Mouse (Mus musculus): Measurements from ENCODE around the gene Irx1. TPM values are rescaled to one million over a fixed set of nuclear protein-coding genes. Genes with fewer than 3 reads are reported as not detected.

The Irx1 gene
- polyA plus RNA-seq, 1 experiment from 2014 or later = 0.84 TPM

GRCm38 (mm10) chr13:71960277-71960672 lies 3.2 kb downstream of the Irx1 start:
- no peak for TF ChIP-seq EP300 (optimal IDR thresholded peaks at IDR 0.05)
- TF ChIP-seq CTCF (IDR thresholded peaks at IDR 0.05; ENCODE audit: low read depth) = no peak
- H3K9ac ChIP-seq (ENCODE audit: low read length) = no peak overlapping the region
- H3K4me1 ChIP-seq (replicated peaks; ENCODE audit: control insufficient read depth, insufficient read depth) = no peaks in the 10 kb centered on the region
- peaks cover 39% of the 10 kb centered on the region; the same call in 1 of the 2 replicates for H3K27me3 ChIP-seq (ENCODE audit: control insufficient read depth, insufficient read depth, low read length)
- peak overlapping the region; percentile 35 for H3K4me2 ChIP-seq (replicated peaks; ENCODE audit: low read depth)
- H3K9me3 ChIP-seq (ENCODE audit: control insufficient read depth, low read length) = no peaks in the 10 kb centered on the region
- ATAC-seq (ENCODE audit: low FRiP score, low TSS enrichment) (no peak), DNase-seq (ENCODE audit: low spot score) (no peak)
- 11% methylated on average over 9 of the region's 9 CpGs for WGBS
- no peaks in the 10 kb centered on the region for H3K36me3 ChIP-seq (ENCODE audit: control insufficient read depth, insufficient read depth, low read length)
- no peak overlapping the region for H3K27ac ChIP-seq (replicated peaks)
- H3K4me3 ChIP-seq (ENCODE audit: low read depth, low read length) = 0 out of 2 replicates have a peak overlapping the region, but pooled peaks have one; percentile 6

DNA sequence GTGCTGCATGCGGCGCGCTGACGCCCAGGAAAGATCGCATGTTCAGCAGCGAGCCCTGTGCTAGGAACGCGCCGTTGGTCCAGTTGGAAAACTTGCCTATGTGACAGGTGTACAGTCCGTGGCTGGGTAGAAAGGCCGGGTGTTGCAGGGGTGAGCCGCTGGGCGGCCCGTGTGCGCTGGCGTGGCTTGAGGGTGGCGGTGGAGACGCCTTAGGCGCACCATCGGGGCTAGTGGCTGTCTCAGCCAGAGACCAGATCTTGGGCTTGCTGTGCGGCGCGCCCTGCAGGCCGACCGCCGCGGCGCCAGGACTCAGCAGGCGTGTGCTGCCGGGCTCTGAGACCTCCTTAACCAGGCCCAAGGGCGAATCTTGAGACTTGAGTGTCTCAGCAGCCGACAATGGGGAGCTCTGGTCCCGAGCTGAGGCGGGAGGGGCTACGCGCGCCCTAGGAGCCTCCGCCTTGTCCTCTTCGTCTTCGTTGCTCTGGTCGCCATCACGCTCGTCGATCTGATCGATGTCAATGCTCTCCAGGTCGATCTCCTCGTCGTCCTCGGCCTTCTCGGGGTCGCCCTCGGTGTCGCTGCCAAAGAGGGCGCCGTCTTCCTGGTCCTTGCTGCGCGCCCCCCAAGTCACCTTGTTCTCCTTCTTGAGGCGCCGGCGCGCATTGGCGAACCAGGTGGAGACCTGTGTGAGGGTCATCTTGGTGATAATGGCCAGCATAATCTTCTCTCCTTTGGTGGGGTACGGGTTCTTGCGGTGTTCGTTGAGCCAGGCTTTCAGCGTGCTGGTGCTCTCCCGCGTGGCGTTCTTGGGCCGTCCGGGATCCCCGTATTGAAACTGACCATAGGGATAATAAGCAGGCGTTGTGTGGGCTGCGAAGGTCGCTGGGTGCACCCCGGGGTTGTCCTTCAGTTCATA lies 3.9 kb downstream of the Irx1 start:
- Histone ChIP-seq H3K4me1 (replicated peaks; ENCODE audit: control insufficient read depth, insufficient read depth) (no peaks in the 10 kb centered on the region), H3K27me3 (ENCODE audit: control insufficient read depth, insufficient read depth, low read length) (peaks cover 37% of the 10 kb centered on the region; the same call in 1 of the 2 replicates), H3K9me3 (ENCODE audit: control insufficient read depth, low read length) (no peaks in the 10 kb centered on the region), H3K36me3 (ENCODE audit: control insufficient read depth, insufficient read depth, low read length) (no peaks in the 10 kb centered on the region), H3K9ac (ENCODE audit: low read length) (no peak overlapping the region), H3K4me2 (replicated peaks; ENCODE audit: low read depth) (peak overlapping the region; percentile 35), H3K27ac (replicated peaks) (no peak overlapping the region), H3K4me3 (ENCODE audit: low read depth, low read length) (0 out of 2 replicates have a peak overlapping the region, but pooled peaks have one; percentile 8)
- ATAC-seq (ENCODE audit: low FRiP score, low TSS enrichment) = peak; percentile 57
- TF ChIP-seq CTCF (IDR thresholded peaks at IDR 0.05; ENCODE audit: low read depth) (peak; percentile 57), EP300 (optimal IDR thresholded peaks at IDR 0.05) (no peak)
- 7% methylated on average over 76 of the region's 76 CpGs for WGBS
- peak; percentile 24 for DNase-seq (ENCODE audit: low spot score)

GRCm38 (mm10) chr13:71958651-71959050 lies 4.9 kb downstream of the Irx1 start:
- Histone ChIP-seq H3K4me3 (ENCODE audit: low read depth, low read length) (no peak overlapping the region), H3K4me2 (replicated peaks; ENCODE audit: low read depth) (no peak overlapping the region), H3K27me3 (ENCODE audit: control insufficient read depth, insufficient read depth, low read length) (peaks cover 37% of the 10 kb centered on the region; the same call in 1 of the 2 replicates), H3K27ac (replicated peaks) (no peak overlapping the region), H3K9me3 (ENCODE audit: control insufficient read depth, low read length) (no peaks in the 10 kb centered on the region), H3K9ac (ENCODE audit: low read length) (no peak overlapping the region), H3K4me1 (replicated peaks; ENCODE audit: control insufficient read depth, insufficient read depth) (no peaks in the 10 kb centered on the region), H3K36me3 (ENCODE audit: control insufficient read depth, insufficient read depth, low read length) (no peaks in the 10 kb centered on the region)
- no peak for ATAC-seq (ENCODE audit: low FRiP score, low TSS enrichment)
- DNase-seq (ENCODE audit: low spot score) = no peak
- WGBS = 19% methylated on average over 16 of the region's 16 CpGs
- no peak for TF ChIP-seq EP300 (optimal IDR thresholded peaks at IDR 0.05)
- TF ChIP-seq CTCF (IDR thresholded peaks at IDR 0.05; ENCODE audit: low read depth) = no peak

DNA sequence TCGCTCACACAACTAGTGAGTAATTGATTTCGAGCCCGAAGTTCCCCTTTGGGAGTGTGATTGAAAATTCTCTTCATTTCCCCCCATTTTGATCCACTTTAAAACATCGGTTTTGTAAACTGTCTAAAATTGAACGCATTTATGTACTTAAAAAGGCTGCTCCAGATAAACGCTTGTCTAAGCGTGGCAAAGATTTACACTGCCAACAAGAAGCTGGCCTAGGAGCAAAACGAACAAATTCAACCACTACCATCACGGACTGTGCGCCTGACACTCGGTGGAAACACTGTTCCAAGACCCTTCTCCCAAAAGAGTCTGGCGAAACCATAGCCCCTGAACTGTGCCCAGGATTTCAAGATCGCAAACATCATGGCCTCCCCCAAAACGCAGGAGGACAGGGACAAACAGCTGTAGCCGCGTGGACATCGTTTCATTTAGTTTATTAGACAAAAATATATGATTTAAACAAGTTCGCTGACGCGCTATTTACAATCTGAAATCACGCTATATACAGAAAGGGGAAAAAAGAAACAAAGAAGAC lies 5.6 kb downstream of the Irx1 start:
- Histone ChIP-seq H3K4me1 (replicated peaks; ENCODE audit: control insufficient read depth, insufficient read depth) (no peaks in the 10 kb centered on the region), H3K36me3 (ENCODE audit: control insufficient read depth, insufficient read depth, low read length) (no peaks in the 10 kb centered on the region), H3K27me3 (ENCODE audit: control insufficient read depth, insufficient read depth, low read length) (peaks cover 34% of the 10 kb centered on the region; the same call in 1 of the 2 replicates), H3K27ac (replicated peaks) (no peak overlapping the region), H3K4me2 (replicated peaks; ENCODE audit: low read depth) (no peak overlapping the region), H3K9ac (ENCODE audit: low read length) (no peak overlapping the region), H3K4me3 (ENCODE audit: low read depth, low read length) (no peak overlapping the region), H3K9me3 (ENCODE audit: control insufficient read depth, low read length) (no peaks in the 10 kb centered on the region)
- ATAC-seq (ENCODE audit: low FRiP score, low TSS enrichment) (no peak), DNase-seq (ENCODE audit: low spot score) (no peak)
- WGBS = 19% methylated on average over 21 of the region's 21 CpGs
- TF ChIP-seq CTCF (IDR thresholded peaks at IDR 0.05; ENCODE audit: low read depth) = no peak
- no peak for TF ChIP-seq EP300 (optimal IDR thresholded peaks at IDR 0.05)

DNA sequence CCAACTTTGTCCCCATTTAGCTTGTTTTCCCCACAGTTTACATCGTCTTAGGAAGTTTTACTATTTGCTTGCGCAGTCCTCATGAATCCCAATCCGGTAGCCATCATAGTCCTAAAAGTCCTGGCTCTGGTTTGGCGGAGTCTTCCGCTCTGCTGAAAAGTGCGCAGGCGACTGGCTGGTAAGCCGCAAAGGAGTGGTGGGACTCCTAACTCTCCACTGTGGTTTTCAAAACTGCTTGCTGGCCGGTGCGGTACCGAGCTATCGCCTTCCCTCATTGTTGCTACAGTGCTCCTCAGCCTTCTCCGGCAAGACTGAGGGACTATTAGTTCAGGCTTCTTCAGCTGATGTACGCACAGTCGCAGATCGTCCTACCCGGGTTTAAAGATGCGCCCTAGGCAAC lies 6.4 kb downstream of the Irx1 start:
- Histone ChIP-seq H3K9ac (ENCODE audit: low read length) (no peak overlapping the region), H3K4me2 (replicated peaks; ENCODE audit: low read depth) (no peak overlapping the region), H3K4me3 (ENCODE audit: low read depth, low read length) (no peak overlapping the region), H3K27me3 (ENCODE audit: control insufficient read depth, insufficient read depth, low read length) (peaks cover 28% of the 10 kb centered on the region; the same call in 1 of the 2 replicates), H3K9me3 (ENCODE audit: control insufficient read depth, low read length) (no peaks in the 10 kb centered on the region), H3K4me1 (replicated peaks; ENCODE audit: control insufficient read depth, insufficient read depth) (no peaks in the 10 kb centered on the region), H3K27ac (replicated peaks) (no peak overlapping the region), H3K36me3 (ENCODE audit: control insufficient read depth, insufficient read depth, low read length) (no peaks in the 10 kb centered on the region)
- WGBS = 25% methylated on average over 18 of the region's 18 CpGs
- ATAC-seq (ENCODE audit: low FRiP score, low TSS enrichment) = no peak
- DNase-seq (ENCODE audit: low spot score) = no peak
- TF ChIP-seq EP300 (optimal IDR thresholded peaks at IDR 0.05) (no peak), CTCF (IDR thresholded peaks at IDR 0.05; ENCODE audit: low read depth) (no peak)

DNA sequence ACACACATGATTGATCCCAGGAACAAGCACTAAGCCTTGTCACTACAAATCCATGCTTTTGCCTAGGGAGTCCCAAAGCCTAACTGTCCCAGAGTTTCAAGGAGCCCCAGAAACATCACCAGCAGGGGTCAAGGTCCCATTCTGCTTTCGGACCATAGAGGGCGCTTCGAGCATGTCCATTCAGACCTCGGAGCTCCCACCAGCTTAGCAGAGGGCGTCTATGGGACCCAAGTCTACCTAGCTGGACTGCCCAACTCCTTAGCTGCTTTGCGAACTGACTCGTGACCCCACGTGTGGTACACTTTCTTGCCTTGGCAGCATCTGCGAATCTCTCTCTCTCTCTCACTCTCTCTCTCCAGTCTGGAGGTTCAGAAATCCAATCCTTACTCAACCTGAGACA lies 7.0 kb downstream of the Irx1 start:
- ATAC-seq (ENCODE audit: low FRiP score, low TSS enrichment) (no peak), DNase-seq (ENCODE audit: low spot score) (peak; percentile 39)
- no peaks in the 10 kb centered on the region for H3K9me3 ChIP-seq (ENCODE audit: control insufficient read depth, low read length)
- no peaks in the 10 kb centered on the region for H3K36me3 ChIP-seq (ENCODE audit: control insufficient read depth, insufficient read depth, low read length)
- H3K4me3 ChIP-seq (ENCODE audit: low read depth, low read length) = no peak overlapping the region
- no peak overlapping the region for H3K9ac ChIP-seq (ENCODE audit: low read length)
- TF ChIP-seq EP300 (optimal IDR thresholded peaks at IDR 0.05) (no peak), CTCF (IDR thresholded peaks at IDR 0.05; ENCODE audit: low read depth) (peak; percentile 77)
- peaks cover 25% of the 10 kb centered on the region; the same call in 1 of the 2 replicates for H3K27me3 ChIP-seq (ENCODE audit: control insufficient read depth, insufficient read depth, low read length)
- H3K4me2 ChIP-seq (replicated peaks; ENCODE audit: low read depth) = no peak overlapping the region
- no peak overlapping the region for H3K27ac ChIP-seq (replicated peaks)
- 5% methylated on average over 9 of the region's 9 CpGs for WGBS
- no peaks in the 10 kb centered on the region for H3K4me1 ChIP-seq (replicated peaks; ENCODE audit: control insufficient read depth, insufficient read depth)

Data from stomach, postnatal 0 days (tissue).